Mouse (Mus musculus) thymus, adult 2 months (tissue): ENCODE measurements at regions not wholly inside any gene's neighbourhood (a gene's known extent, or its start where the extent isn't known, plus 50 kb on each side); places are given as distances from the start of the nearest gene placed in this dataset.

Experiments used
- DNase-seq: peaks from one replicate; pipeline ENCODE4 v3.0.0; 2021
- H3K27ac ChIP-seq: fragments of 200-500 bp; 2 replicates; pipeline ENCODE4 v1.5.1; 2012; ENCODE audit warnings: low read length, control low read depth; ENCODE audit not compliant: control insufficient read depth, insufficient read depth
- H3K27me3 ChIP-seq: fragments of 200-500 bp; 2 replicates; pipeline ENCODE4 v1.6.1; 2012; ENCODE audit warnings: mild to moderate bottlenecking, low read length, moderate library complexity, mixed read lengths; ENCODE audit not compliant: control insufficient read depth, insufficient read depth
- H3K36me3 ChIP-seq: fragments of 200-500 bp; 2 replicates; pipeline ENCODE4 v1.6.1; 2012; ENCODE audit warnings: mild to moderate bottlenecking, low read length, moderate library complexity; ENCODE audit not compliant: control insufficient read depth, insufficient read depth
- H3K4me1 ChIP-seq: fragments of 200-500 bp; replicated peaks from 2 replicates; pipeline ENCODE4 v1.6.1; 2012; ENCODE audit warnings: low read length; ENCODE audit not compliant: control insufficient read depth, insufficient read depth
- H3K4me3 ChIP-seq: fragments of 200-500 bp; 2 replicates; pipeline ENCODE4 v1.5.1; 2012; ENCODE audit warnings: mild to moderate bottlenecking, low read length, control low read depth, moderate library complexity; ENCODE audit not compliant: control insufficient read depth, insufficient read depth
- CTCF ChIP-seq: fragments of 200-500 bp; IDR thresholded peaks from 2 replicates; pipeline ENCODE4 v1.5.1; 2012; ENCODE audit warnings: mild to moderate bottlenecking, control low read depth, low read length, moderate library complexity, borderline replicate concordance; ENCODE audit not compliant: control insufficient read depth, poor library complexity, insufficient read depth; ENCODE audit errors: extremely low read depth
- POLR2A ChIP-seq: fragments of 200-500 bp; IDR thresholded peaks from 2 replicates; pipeline ENCODE4 v1.6.1; 2012; ENCODE audit warnings: mild to moderate bottlenecking, low read length, control low read depth, moderate library complexity; ENCODE audit not compliant: control insufficient read depth, poor library complexity, insufficient read depth; ENCODE audit errors: extremely low read depth
- WGBS: fragments of 180-500 bp; shearing (Covaris S2); methylation state at CpG from one replicate; pipeline ENCODE4 v1.1.7; 2018; 5-methylcytosine and 5-hydroxymethylcytosine counted together

- TF ChIP-seq POLR2A (no peak), CTCF (no peak)
These were observed 486.1 kb downstream of the Cdh26 start for GRCm38 (mm10) chr2:178916316-178917033.

DNA sequence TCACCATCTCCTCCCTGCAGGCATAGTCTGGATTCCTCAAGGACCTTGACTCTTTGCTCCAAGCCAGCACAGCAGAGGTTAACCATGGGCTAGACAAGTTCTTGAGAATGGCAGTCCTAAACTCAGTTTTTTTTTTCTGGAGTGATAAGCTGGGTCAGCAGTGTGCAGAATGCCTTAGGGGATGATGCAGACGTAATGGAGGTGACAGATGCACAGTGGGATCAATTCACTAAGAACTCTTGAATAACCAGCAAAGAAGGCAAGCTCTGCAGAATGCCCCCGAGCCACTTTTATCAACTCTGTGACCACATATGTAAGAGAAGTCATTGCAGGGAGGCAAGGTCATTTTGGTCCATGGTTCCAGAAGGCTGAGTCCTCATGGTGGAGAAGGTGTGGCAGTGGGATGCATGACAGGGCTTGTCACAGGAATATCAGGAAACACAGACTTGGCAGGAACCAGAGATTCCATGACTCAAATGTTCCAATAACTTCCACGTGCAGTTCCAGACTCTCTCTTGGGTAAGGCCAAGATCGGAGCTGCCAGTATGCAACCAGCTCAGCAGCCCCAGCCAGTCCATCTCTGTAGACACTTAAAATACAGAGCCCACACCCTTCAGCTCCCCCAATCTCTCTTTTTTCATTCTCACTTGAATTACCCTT, 494.3 kb downstream of the Cdh26 start:
- Histone ChIP-seq H3K27ac (no peak overlapping the region), H3K36me3 (no peaks in the 10 kb centered on the region), H3K4me1 (no peaks in the 10 kb centered on the region), H3K4me3 (no peak overlapping the region), H3K27me3 (no peaks in the 10 kb centered on the region)
- DNase-seq = no peak
- no peak for TF ChIP-seq POLR2A
- TF ChIP-seq CTCF = no peak
- 85% methylated on average over 4 of the region's 4 CpGs for WGBS

More at GRCm38 (mm10) chr2:178916316-178917033, 486.1 kb downstream of the Cdh26 start:
- Histone ChIP-seq H3K36me3 (no peaks in the 10 kb centered on the region), H3K4me1 (no peaks in the 10 kb centered on the region), H3K27me3 (no peaks in the 10 kb centered on the region), H3K27ac (no peak overlapping the region), H3K4me3 (no peak overlapping the region)
- DNase-seq = no peak
- WGBS = 87% methylated on average over 6 of the region's 6 CpGs

- Histone ChIP-seq H3K4me3 (no peak overlapping the region), H3K27me3 (no peaks in the 10 kb centered on the region), H3K36me3 (no peaks in the 10 kb centered on the region), H3K27ac (no peak overlapping the region), H3K4me1 (no peaks in the 10 kb centered on the region)
- no peak for DNase-seq
- TF ChIP-seq POLR2A = no peak
- TF ChIP-seq CTCF = no peak
- 90% methylated on average over 13 of the region's 13 CpGs for WGBS
These were observed 496.8 kb downstream of the Cdh26 start for GRCm38 (mm10) chr2:178927038-178927660.

- TF ChIP-seq POLR2A = no peak
- no peak for TF ChIP-seq CTCF
- 86% methylated on average over 6 of the region's 6 CpGs for WGBS
These were observed 498.7 kb downstream of the Cdh26 start for GRCm38 (mm10) chr2:178929033-178929432.

GRCm38 (mm10) chr2:178930125-178930524, 499.8 kb downstream of the Cdh26 start:
- Histone ChIP-seq H3K27me3 (no peaks in the 10 kb centered on the region), H3K27ac (no peak overlapping the region), H3K36me3 (no peaks in the 10 kb centered on the region), H3K4me3 (no peak overlapping the region), H3K4me1 (no peaks in the 10 kb centered on the region)
- no peak for TF ChIP-seq POLR2A
- no peak for TF ChIP-seq CTCF
- no peak for DNase-seq
- WGBS = 65% methylated on average over 2 of the region's 2 CpGs

More at GRCm38 (mm10) chr2:178929033-178929432, 498.7 kb downstream of the Cdh26 start:
- H3K36me3 ChIP-seq = no peaks in the 10 kb centered on the region
- no peaks in the 10 kb centered on the region for H3K27me3 ChIP-seq
- H3K4me1 ChIP-seq = no peaks in the 10 kb centered on the region
- no peak overlapping the region for H3K4me3 ChIP-seq
- no peak overlapping the region for H3K27ac ChIP-seq
- no peak for DNase-seq

DNA sequence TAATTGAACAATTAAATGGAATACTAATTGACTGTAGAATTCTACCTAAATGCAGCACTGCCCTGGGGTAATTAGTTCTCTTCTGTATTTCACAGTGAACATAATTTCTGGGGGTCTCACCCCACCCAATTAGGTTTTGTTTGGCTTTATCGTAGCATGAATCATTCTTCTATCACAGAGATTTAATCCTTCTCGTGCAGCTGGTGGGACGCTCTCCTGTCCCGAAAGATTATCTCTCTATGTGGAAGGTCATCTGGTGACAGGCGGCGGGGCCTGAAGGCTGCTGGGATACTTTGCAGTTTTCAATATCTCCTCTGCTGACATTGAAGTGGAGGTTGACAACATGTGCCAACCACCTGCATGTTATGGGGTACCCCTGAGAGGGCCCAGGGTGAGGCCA, 493.8 kb upstream of the Cdh4 start:
- 98% methylated on average over 6 of the region's 6 CpGs for WGBS
- DNase-seq = no peak
- no peak overlapping the region for H3K4me3 ChIP-seq
- H3K27ac ChIP-seq = no peak overlapping the region
- no peaks in the 10 kb centered on the region for H3K36me3 ChIP-seq
- H3K4me1 ChIP-seq = no peaks in the 10 kb centered on the region
- H3K27me3 ChIP-seq = no peaks in the 10 kb centered on the region
- no peak for TF ChIP-seq CTCF
- no peak for TF ChIP-seq POLR2A

- Histone ChIP-seq H3K4me1 (no peaks in the 10 kb centered on the region), H3K27me3 (no peaks in the 10 kb centered on the region), H3K27ac (no peak overlapping the region), H3K4me3 (no peak overlapping the region), H3K36me3 (no peaks in the 10 kb centered on the region)
- WGBS = 49% methylated on average over 4 of the region's 4 CpGs
- TF ChIP-seq POLR2A (no peak), CTCF (no peak)
- DNase-seq = no peak
These were observed 493.1 kb upstream of the Cdh4 start for GRCm38 (mm10) chr2:178949103-178949502.
